Mouse (Mus musculus) brain, embryonic 18.5 days (tissue): Measurements from ENCODE around the gene Sox2.

ENCODE experiments used
- DNase-seq: peaks from one replicate; pipeline ENCODE4 v3.0.0-alpha.2; 2012; ENCODE audit warnings: low read depth, low spot score

The Sox2 gene

GRCm38 (mm10) chr3:34660542-34661290 is 10.5 kb downstream of the Sox2 start:
- no peak for DNase-seq

- DNase-seq: no peak
Observed at GRCm38 (mm10) chr3:34661341-34662007, 11.3 kb downstream of the Sox2 start.

GRCm38 (mm10) chr3:34662008-34662711 is 12.0 kb downstream of the Sox2 start:
- DNase-seq: no peak

GRCm38 (mm10) chr3:34662712-34663655 is 12.8 kb downstream of the Sox2 start:
- DNase-seq: no peak

- no peak for DNase-seq
Observed at GRCm38 (mm10) chr3:34663701-34664635, 13.8 kb downstream of the Sox2 start.

GRCm38 (mm10) chr3:34664636-34665531 is 14.7 kb downstream of the Sox2 start:
- DNase-seq: no peak

- DNase-seq: no peak
Observed at GRCm38 (mm10) chr3:34665751-34666665, 15.8 kb downstream of the Sox2 start.

GRCm38 (mm10) chr3:34667180-34667579 is 17.0 kb downstream of the Sox2 start:
- DNase-seq: no peak

GRCm38 (mm10) chr3:34667881-34668817 is 17.9 kb downstream of the Sox2 start:
- no peak for DNase-seq

GRCm38 (mm10) chr3:34671024-34671660 is 20.9 kb downstream of the Sox2 start:
- DNase-seq: no peak

GRCm38 (mm10) chr3:34678840-34679239 is 28.6 kb downstream of the Sox2 start:
- no peak for DNase-seq

- DNase-seq: no peak
Observed at GRCm38 (mm10) chr3:34679439-34679838, 29.2 kb downstream of the Sox2 start.

GRCm38 (mm10) chr3:34679921-34680320 is 29.7 kb downstream of the Sox2 start:
- no peak for DNase-seq

GRCm38 (mm10) chr3:34688072-34688471 is 37.9 kb downstream of the Sox2 start:
- DNase-seq: no peak

- DNase-seq: peak; percentile 30
Observed at GRCm38 (mm10) chr3:34691703-34692393, 41.6 kb downstream of the Sox2 start.

- DNase-seq: no peak
Observed at GRCm38 (mm10) chr3:34692394-34692745, 42.2 kb downstream of the Sox2 start.
